Mouse (Mus musculus) liver, embryonic 16.5 days (tissue): ENCODE measurements around the gene Fryl. TPM values are rescaled to one million over a fixed set of nuclear protein-coding genes. Genes with fewer than 3 reads are reported as not detected.

ENCODE experiments used
- ATAC-seq: fragments of 200-750 bp; cut with Nextera tagmentation; 2 replicates; pipeline ENCODE4 v1.8.0; 2017; ENCODE audit warnings: low read depth, mild to moderate bottlenecking, moderate number of reproducible peaks, moderate library complexity
- H3K27ac ChIP-seq: fragments of 300-500 bp; sonication (generic); 2 replicates; pipeline ENCODE4 v1.5.1; 2014; ENCODE audit warnings: mild to moderate bottlenecking, low read length
- H3K27me3 ChIP-seq: fragments of 300-500 bp; sonication (generic); 2 replicates; pipeline ENCODE4 v1.6.1; 2014; ENCODE audit warnings: low read depth, low read length, mixed read lengths; ENCODE audit not compliant: control insufficient read depth, insufficient read depth
- H3K36me3 ChIP-seq: fragments of 300-500 bp; sonication (generic); 2 replicates; pipeline ENCODE4 v1.6.1; 2014; ENCODE audit warnings: mild to moderate bottlenecking; ENCODE audit not compliant: control insufficient read depth, insufficient read depth
- H3K4me1 ChIP-seq: fragments of 300-500 bp; sonication (generic); 2 replicates; pipeline ENCODE4 v1.6.1; 2014; ENCODE audit warnings: low read depth, low read length, mixed read lengths; ENCODE audit not compliant: control insufficient read depth
- H3K4me2 ChIP-seq: fragments of 300-500 bp; sonication (generic); 2 replicates; pipeline ENCODE4 v1.6.1; 2014; ENCODE audit warnings: low read depth, low read length, mixed read lengths
- H3K4me3 ChIP-seq: fragments of 300-500 bp; sonication (generic); 2 replicates; pipeline ENCODE4 v1.5.1; 2014; ENCODE audit warnings: low read depth, mild to moderate bottlenecking, low read length
- H3K9ac ChIP-seq: fragments of 300-500 bp; sonication (generic); 2 replicates; pipeline ENCODE4 v1.6.1; 2014; ENCODE audit warnings: low read depth, low read length
- H3K9me3 ChIP-seq: fragments of 300-500 bp; sonication (generic); replicated peaks from 2 replicates; pipeline ENCODE4 v1.6.1; 2016; ENCODE audit warnings: low read length; ENCODE audit not compliant: control insufficient read depth
- WGBS: fragments of 180-500 bp; shearing (Covaris S2); extraction: QIAGEN DNeasy Blood & Tissue Kit; methylation state at CpG from one replicate; pipeline ENCODE4 v1.1.7; 2014; ENCODE audit not compliant: insufficient replicate concordance; 5-methylcytosine and 5-hydroxymethylcytosine counted together
- polyA plus RNA-seq: library from polyadenylated mRNA; unstranded; fragments of >200 nt; fragmentation: Nextera tagmentation; extraction: Ambion mirVana; gene quantifications from 2 replicates; pipeline ENCODE4 v1.2.1, GENCODE M21; 2015

Gene Fryl
- polyA plus RNA-seq, 1 experiment from 2014 or later = 44.1 TPM

GRCm38 (mm10) chr5:73286603-73287002 is 30.2 kb upstream of the Fryl start:
- Histone ChIP-seq H3K4me1 (no peaks in the 10 kb centered on the region; the same call in 1 of the 2 replicates), H3K9ac (no peak overlapping the region), H3K27me3 (no peaks in the 10 kb centered on the region), H3K36me3 (no peaks in the 10 kb centered on the region), H3K27ac (no peak overlapping the region), H3K4me3 (no peak overlapping the region), H3K4me2 (no peak overlapping the region), H3K9me3 (no peaks in the 10 kb centered on the region)
- 22% methylated on average over 5 of the region's 5 CpGs for WGBS
- ATAC-seq = no peak

- H3K27me3 ChIP-seq = no peaks in the 10 kb centered on the region
- no peak overlapping the region for H3K4me2 ChIP-seq
- 59% methylated on average over 3 of the region's 3 CpGs for WGBS
- no peaks in the 10 kb centered on the region; the same call in 1 of the 2 replicates for H3K4me1 ChIP-seq
- ATAC-seq = no peak
- H3K9ac ChIP-seq = no peak overlapping the region
- no peak overlapping the region for H3K4me3 ChIP-seq
- H3K27ac ChIP-seq = no peak overlapping the region
- H3K9me3 ChIP-seq = no peaks in the 10 kb centered on the region
- H3K36me3 ChIP-seq = no peaks in the 10 kb centered on the region
Measured at GRCm38 (mm10) chr5:73285470-73285978, 29.1 kb upstream of the Fryl start.

- H3K4me3 ChIP-seq = no peak overlapping the region
- no peaks in the 10 kb centered on the region for H3K36me3 ChIP-seq
- no peak overlapping the region for H3K4me2 ChIP-seq
- no peak overlapping the region for H3K27ac ChIP-seq
- H3K27me3 ChIP-seq = no peaks in the 10 kb centered on the region
- no peaks in the 10 kb centered on the region for H3K9me3 ChIP-seq
- H3K9ac ChIP-seq = no peak overlapping the region
- ATAC-seq = no peak
- H3K4me1 ChIP-seq = peaks cover 3% of the 10 kb centered on the region; the same call in 1 of the 2 replicates
Measured at GRCm38 (mm10) chr5:73284046-73284445, 27.6 kb upstream of the Fryl start.

DNA sequence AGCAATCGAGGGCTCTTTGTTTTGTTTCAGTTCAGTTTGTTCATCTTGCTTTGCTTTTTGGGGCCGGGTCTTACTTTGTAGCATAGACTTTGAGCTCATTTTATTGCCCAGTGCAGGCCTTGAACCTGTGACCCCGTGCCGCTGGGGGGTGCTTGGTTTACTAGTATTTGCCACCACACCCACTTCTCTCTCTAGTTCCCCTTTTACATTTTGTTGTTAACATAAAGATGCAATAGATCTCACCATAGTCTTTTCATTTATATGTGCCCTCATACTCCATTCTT is 24.1 kb upstream of the Fryl start:
- Histone ChIP-seq H3K36me3 (no peaks in the 10 kb centered on the region), H3K27ac (no peak overlapping the region), H3K4me2 (no peak overlapping the region), H3K9ac (no peak overlapping the region), H3K27me3 (no peaks in the 10 kb centered on the region), H3K4me3 (no peak overlapping the region), H3K4me1 (peaks cover 3% of the 10 kb centered on the region; the same call in 1 of the 2 replicates), H3K9me3 (no peaks in the 10 kb centered on the region)
- ATAC-seq = no peak
- WGBS = 47% methylated on average over 4 of the region's 4 CpGs

GRCm38 (mm10) chr5:73279732-73280566 is 23.5 kb upstream of the Fryl start:
- Histone ChIP-seq H3K4me2 (no peak overlapping the region), H3K4me1 (peaks cover 3% of the 10 kb centered on the region; the same call in 1 of the 2 replicates), H3K9ac (no peak overlapping the region), H3K9me3 (no peaks in the 10 kb centered on the region), H3K36me3 (no peaks in the 10 kb centered on the region), H3K27ac (no peak overlapping the region), H3K4me3 (no peak overlapping the region), H3K27me3 (no peaks in the 10 kb centered on the region)
- WGBS = 47% methylated on average over 4 of the region's 4 CpGs
- no peak for ATAC-seq

- Histone ChIP-seq H3K27ac (no peak overlapping the region), H3K4me2 (no peak overlapping the region), H3K4me1 (peaks cover 3% of the 10 kb centered on the region; the same call in 1 of the 2 replicates), H3K4me3 (no peak overlapping the region), H3K27me3 (no peaks in the 10 kb centered on the region), H3K36me3 (no peaks in the 10 kb centered on the region), H3K9ac (no peak overlapping the region), H3K9me3 (no peaks in the 10 kb centered on the region)
- ATAC-seq = peak; percentile 47; the same call in 1 of the 2 replicates
- 68% methylated on average over 10 of the region's 10 CpGs for WGBS
Measured at GRCm38 (mm10) chr5:73279190-73279589, 22.8 kb upstream of the Fryl start.

- 51% methylated on average over 2 of the region's 2 CpGs for WGBS
- Histone ChIP-seq H3K9ac (no peak overlapping the region), H3K4me3 (no peak overlapping the region)
Measured at GRCm38 (mm10) chr5:73274941-73275340, 18.5 kb upstream of the Fryl start.

GRCm38 (mm10) chr5:73273171-73273570 is 16.8 kb upstream of the Fryl start:
- H3K9me3 ChIP-seq = no peaks in the 10 kb centered on the region
- no peak for ATAC-seq
- no peaks in the 10 kb centered on the region for H3K36me3 ChIP-seq
- no peak overlapping the region for H3K9ac ChIP-seq
- H3K27ac ChIP-seq = no peak overlapping the region
- H3K4me2 ChIP-seq = no peak overlapping the region
- H3K4me3 ChIP-seq = no peak overlapping the region
- 67% methylated on average over 4 of the region's 4 CpGs for WGBS
- no peaks in the 10 kb centered on the region for H3K27me3 ChIP-seq
- no peaks in the 10 kb centered on the region for H3K4me1 ChIP-seq

More at GRCm38 (mm10) chr5:73274941-73275340, 18.5 kb upstream of the Fryl start:
- H3K9me3 ChIP-seq = no peaks in the 10 kb centered on the region
- no peak overlapping the region for H3K27ac ChIP-seq
- H3K4me2 ChIP-seq = no peak overlapping the region
- H3K4me1 ChIP-seq = peaks cover 3% of the 10 kb centered on the region; the same call in 1 of the 2 replicates
- no peaks in the 10 kb centered on the region for H3K27me3 ChIP-seq
- H3K36me3 ChIP-seq = no peaks in the 10 kb centered on the region
- no peak for ATAC-seq

- Histone ChIP-seq H3K9me3 (no peaks in the 10 kb centered on the region), H3K9ac (no peak overlapping the region), H3K27me3 (no peaks in the 10 kb centered on the region), H3K4me2 (no peak overlapping the region), H3K4me3 (no peak overlapping the region), H3K27ac (no peak overlapping the region), H3K36me3 (no peaks in the 10 kb centered on the region), H3K4me1 (no peaks in the 10 kb centered on the region)
- ATAC-seq = no peak
- 67% methylated on average over 6 of the region's 6 CpGs for WGBS
Measured at GRCm38 (mm10) chr5:73270612-73271011, 14.2 kb upstream of the Fryl start.
